In the genomic region with DNA sequence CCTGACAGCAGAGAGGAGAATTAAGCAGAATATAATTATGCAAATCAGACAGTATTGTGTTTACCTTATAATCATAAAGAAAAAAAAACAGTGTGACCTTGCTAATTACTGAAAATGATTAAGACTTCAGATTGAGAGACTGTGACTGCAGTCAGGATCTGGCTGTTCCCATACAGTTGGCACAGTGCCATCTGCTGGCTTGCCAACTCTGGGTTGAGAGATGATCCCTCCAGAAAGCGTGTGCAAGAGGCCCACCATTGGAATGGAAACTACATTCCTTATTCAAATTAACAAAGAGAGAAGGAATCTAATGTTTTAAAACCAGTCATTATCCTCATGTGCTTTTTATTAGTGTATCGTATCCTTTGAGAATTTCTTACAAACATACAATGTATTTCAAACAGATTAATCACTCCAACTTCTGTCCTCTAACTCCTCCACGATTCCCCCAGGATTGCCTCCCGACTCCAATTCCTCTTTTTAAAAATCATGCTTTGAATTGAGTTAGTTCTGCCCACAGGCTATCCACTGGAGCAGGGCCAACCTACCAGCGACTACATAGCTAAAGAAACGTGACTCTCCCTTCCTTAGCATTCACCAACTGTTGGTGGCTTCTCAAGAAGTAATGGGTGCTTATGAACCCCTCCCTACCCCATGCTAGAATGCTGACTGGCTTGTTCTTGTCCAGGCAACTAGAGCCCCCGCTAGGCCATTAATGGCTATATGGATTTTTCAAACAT, we compare ENCODE assay signal across 7 mouse cellular contexts.
DNase-seq lines count a peak whose midpoint lies in the region; ATAC-seq lines count a peak whose summit lies in the region.

No protein-coding gene starts in this region.

- WGBS in hindbrain, embryonic 14.5 days = 60% methylated on average over 7 of the region's 7 CpGs
- WGBS in hindbrain, embryonic 11.5 days = 89% methylated on average over 7 of the region's 7 CpGs

- DNase-seq in hindbrain, embryonic 14.5 days (ENCODE audit: low spot score) = peak; percentile 76
- no peak for DNase-seq in hindbrain, embryonic 11.5 days (ENCODE audit: low spot score)
- DNase-seq in Muller cell, postnatal 12 days (ENCODE audit: inconsistent ontology term) = peak; percentile 59
- peak; percentile 1 to 21 for DNase-seq in adrenal gland, postnatal 36 days
- DNase-seq in layer of hippocampus, postnatal 36 days = peak; percentile 8 to 14
- DNase-seq in thymus, postnatal 36 days = no peak
- DNase-seq in left cerebral cortex, postnatal 25 days (ENCODE audit: low spot score in 2 of 2) = no peak

- intact Hi-C loops in left cerebral cortex, postnatal 25 days (cut with DNase I) = no loop called here

- no peaks in the 10 kb centered on the region for H3K36me3 ChIP-seq in hindbrain, embryonic 14.5 days (replicated peaks; ENCODE audit: control insufficient read depth, insufficient read depth)
- no peaks in the 10 kb centered on the region for H3K36me3 ChIP-seq in hindbrain, embryonic 11.5 days (ENCODE audit: control insufficient read depth, insufficient read depth, low read length)

- peak; percentile 76; the same call in 1 of the 2 replicates for ATAC-seq in hindbrain, embryonic 14.5 days (ENCODE audit: low FRiP score)
- no peak for ATAC-seq in hindbrain, embryonic 11.5 days (ENCODE audit: low FRiP score)

- H3K9ac ChIP-seq in hindbrain, embryonic 14.5 days = no peak overlapping the region
- H3K9ac ChIP-seq in hindbrain, embryonic 11.5 days (ENCODE audit: low read depth, low read length) = no peak overlapping the region

- H3K27ac ChIP-seq in hindbrain, embryonic 14.5 days = no peak overlapping the region
- H3K27ac ChIP-seq in hindbrain, embryonic 11.5 days (ENCODE audit: low read depth, low read length) = no peak overlapping the region

- H3K9me3 ChIP-seq in hindbrain, embryonic 14.5 days (ENCODE audit: control insufficient read depth, low read length) = no peaks in the 10 kb centered on the region
- no peaks in the 10 kb centered on the region for H3K9me3 ChIP-seq in hindbrain, embryonic 11.5 days (ENCODE audit: control insufficient read depth, low read length)

- no peaks in the 10 kb centered on the region for H3K4me1 ChIP-seq in hindbrain, embryonic 14.5 days (replicated peaks; ENCODE audit: control insufficient read depth, insufficient read depth, low read length)
- no peaks in the 10 kb centered on the region for H3K4me1 ChIP-seq in hindbrain, embryonic 11.5 days (replicated peaks; ENCODE audit: control insufficient read depth, insufficient read depth, low read length)

- H3K4me3 ChIP-seq in hindbrain, embryonic 14.5 days (replicated peaks; ENCODE audit: low read length) = no peak overlapping the region
- H3K4me3 ChIP-seq in hindbrain, embryonic 11.5 days (ENCODE audit: low read depth, low read length) = no peak overlapping the region

- H3K4me2 ChIP-seq in hindbrain, embryonic 14.5 days (replicated peaks) = no peak overlapping the region
- no peak overlapping the region for H3K4me2 ChIP-seq in hindbrain, embryonic 11.5 days (replicated peaks; ENCODE audit: low read depth, low read length)

- no peaks in the 10 kb centered on the region for H3K27me3 ChIP-seq in hindbrain, embryonic 14.5 days (ENCODE audit: control insufficient read depth, insufficient read depth, low read length)
- no peaks in the 10 kb centered on the region for H3K27me3 ChIP-seq in hindbrain, embryonic 11.5 days (ENCODE audit: control insufficient read depth, insufficient read depth, low read length)

Comparison
In these comparisons a context has a peak if more than half of its experiments do, and no peak if none do; other contexts are left out.
1. DNase-seq: peak in hindbrain, embryonic 14.5 days (single experiment), Muller cell, postnatal 12 days (single experiment), adrenal gland, postnatal 36 days (2 of 2) and layer of hippocampus, postnatal 36 days (2 of 2); none in hindbrain, embryonic 11.5 days (single experiment), thymus, postnatal 36 days (0 of 2) and left cerebral cortex, postnatal 25 days (0 of 2).